Mouse (Mus musculus) spleen, postnatal 10 days (tissue): ENCODE results near the gene Rtn1.

Experiments
- DNase-seq, 2 experiments: peaks; one replicate each; pipeline ENCODE4 v3.0.0; 2021 to 2022; ENCODE audit warnings: low spot score in 2 of 2

Rtn1 gene

GRCm38 (mm10) chr12:72279129-72279875 lies 129.6 kb downstream of the Rtn1 start:
- DNase-seq = no peak

- no peak for DNase-seq
Measured at GRCm38 (mm10) chr12:72273721-72274414, 135.0 kb downstream of the Rtn1 start.

GRCm38 (mm10) chr12:72267614-72268013 lies 141.2 kb downstream of the Rtn1 start:
- DNase-seq = peak in 1 of 2 experiments; percentile 27

DNA sequence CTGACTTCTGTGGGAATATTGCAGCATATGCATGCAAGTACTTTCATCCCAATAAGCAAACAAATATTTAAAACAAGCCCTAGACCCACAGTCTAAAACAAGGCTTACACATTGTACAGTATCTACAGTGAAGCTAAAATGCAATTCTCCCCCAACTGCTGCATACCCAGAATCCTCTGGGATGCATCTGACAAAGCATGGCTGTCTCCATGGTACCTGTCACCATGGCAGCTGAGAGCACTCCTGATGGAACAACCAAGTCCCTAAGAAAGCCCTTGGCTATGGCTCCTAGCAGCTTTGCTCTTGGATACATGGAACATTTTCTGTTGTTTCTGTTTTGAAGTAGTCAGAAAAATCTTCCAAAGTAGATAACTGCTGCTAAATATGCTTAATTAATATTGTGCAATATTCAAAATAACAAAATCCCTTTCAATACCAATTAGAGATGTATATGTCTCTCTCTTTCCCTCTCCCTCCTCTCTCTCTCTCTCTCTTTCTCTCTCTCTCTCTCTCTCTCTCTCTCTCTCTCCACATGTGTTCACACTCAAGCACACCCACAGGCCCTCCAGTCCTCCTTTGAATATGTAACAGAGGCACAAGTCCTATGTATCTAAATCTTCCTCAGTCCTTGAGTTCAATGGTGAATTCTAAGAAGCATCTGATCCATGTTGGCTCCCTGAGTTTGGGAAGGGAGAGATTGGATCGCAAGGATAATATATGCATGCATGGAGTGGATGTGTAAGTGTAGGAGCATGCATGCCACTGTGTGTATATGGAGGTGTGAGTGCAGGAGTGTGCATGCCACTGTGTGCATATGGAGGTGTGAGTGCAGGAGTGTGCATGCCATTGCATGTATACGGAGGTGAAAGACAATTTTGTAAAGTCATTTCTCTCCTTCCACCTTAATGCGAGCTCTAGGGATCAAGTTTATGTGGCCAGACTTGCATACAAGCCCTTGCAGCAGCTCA lies 143.3 kb downstream of the Rtn1 start:
- DNase-seq = no peak

- DNase-seq = no peak
Measured at GRCm38 (mm10) chr12:72263213-72264103, 145.4 kb downstream of the Rtn1 start.

DNA sequence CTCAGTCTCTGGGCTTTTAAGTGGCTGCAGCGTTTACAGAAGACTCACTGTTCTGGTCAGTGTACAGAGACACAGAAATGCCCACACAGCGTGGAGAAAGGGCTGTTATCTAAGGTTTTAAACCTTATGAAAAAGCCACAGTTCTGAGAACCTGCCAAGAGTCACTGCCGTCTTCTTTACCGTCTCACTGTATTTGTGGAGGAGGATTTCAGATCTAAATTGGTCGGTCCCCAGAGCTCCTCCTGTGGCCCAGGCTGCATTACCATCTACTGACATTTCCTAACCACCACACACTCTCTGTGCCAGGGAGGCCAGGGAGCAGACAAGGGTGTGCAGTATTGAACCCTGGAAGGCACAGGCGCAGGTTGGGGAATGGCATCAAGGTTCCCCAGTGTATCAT lies 151.9 kb downstream of the Rtn1 start:
- DNase-seq = no peak

- DNase-seq = no peak
Measured at GRCm38 (mm10) chr12:72253040-72253439, 155.8 kb downstream of the Rtn1 start.

GRCm38 (mm10) chr12:72251890-72252445 lies 156.9 kb downstream of the Rtn1 start:
- DNase-seq = no peak

DNA sequence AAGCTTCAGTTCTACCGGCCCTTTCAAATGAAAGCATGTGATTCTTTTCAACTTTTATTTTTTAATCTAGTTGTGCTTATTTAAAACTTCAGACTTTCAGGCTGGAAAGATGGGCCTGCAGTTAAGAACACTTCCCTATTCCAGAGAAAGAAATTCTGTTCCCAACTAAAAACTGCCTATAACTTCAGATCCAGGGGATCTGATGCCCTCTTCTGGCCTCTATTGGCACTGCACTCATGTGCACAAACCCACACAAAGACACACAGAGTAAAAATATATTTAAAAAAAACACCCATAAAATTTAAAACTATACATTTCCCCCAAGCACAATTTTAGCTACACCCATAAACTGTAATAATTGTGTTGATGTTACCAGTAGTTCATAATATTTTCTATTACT lies 163.9 kb downstream of the Rtn1 start:
- DNase-seq = no peak

DNA sequence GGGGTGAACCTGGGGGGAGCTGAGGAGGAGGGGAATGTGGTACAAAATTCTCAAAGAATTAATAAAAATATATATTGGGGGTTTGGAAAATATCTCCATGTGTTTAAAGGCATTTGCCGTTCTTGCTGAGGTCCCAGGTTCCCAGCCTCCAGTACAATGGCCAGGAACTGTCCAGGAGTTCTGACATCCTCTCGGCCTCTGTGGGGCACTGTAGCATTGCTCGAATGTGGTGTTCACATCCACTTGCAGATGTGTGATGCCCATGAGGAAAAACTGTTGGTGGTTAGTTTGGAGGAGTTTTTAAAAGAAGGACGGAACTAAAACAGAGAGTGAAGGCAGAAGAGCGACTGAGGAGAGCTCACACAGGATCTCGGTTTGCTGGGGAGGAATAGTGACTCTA lies 166.0 kb downstream of the Rtn1 start:
- no peak for DNase-seq

DNA sequence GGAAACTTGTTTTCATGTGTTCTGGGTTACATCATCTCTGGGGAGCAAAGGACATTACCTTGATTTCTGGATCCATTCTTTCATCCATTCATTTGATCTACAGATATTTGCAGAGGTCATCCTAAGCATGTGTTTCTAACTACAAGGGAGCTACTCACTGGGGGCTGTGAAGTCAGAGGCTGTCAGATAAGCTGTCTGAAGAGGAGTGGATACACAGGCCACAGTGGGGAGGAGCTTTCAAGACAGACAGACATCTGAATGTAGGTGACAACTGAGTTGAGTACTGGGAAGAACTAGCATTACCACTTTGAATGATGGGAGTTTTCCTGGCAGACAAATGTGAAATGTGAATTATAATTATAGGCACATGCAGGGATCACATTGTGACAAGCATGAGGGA lies 168.3 kb downstream of the Rtn1 start:
- DNase-seq = no peak

DNA sequence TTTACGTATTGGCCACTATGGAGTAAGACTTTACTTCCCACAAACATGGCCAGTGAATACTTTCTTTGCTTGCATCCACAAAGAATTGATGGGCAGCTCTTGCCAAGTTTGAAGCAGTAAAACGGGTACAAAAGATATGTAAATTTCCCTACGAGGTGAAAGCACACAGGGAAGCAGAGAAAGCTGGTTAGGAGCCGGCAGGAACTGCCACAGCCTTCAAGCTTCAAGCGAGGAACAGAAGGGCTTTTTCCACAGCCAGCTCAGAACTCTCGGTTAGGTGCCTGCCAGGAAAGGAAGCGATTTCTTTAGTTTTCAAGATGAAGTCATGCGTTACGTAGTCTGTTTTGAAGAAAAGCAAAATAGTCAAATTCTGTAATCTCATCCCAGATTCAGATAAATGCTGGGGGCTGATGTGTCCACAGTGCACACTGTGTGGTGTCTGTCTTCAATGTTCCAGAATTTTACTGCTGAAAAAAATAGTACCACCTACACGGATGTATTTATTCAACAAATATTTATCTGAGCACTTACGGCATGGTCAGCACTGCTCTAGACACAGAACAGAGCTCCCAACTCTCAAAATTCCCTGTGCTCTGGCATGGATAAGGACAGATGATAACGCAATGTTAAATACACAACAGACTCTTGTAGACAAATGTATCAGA lies 169.5 kb downstream of the Rtn1 start:
- DNase-seq = no peak

DNA sequence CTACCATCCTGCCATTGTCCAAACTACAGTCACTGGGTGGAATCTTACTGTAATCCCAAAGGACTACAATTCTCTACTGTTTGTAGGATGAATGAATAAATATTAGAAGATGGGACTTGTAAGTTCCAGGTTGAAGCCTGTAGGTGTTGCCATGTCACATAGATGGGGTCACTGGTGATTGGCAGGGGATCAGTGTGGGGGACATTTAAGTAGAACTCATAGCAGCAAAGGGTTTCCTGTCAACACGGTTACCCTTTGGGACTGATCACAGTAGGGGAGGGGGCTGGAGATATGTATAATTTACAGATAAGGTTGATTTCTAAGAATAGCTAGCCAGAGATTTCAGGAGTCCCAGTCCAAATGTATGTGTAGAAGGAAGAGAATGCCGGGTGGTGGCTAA lies 171.6 kb downstream of the Rtn1 start:
- DNase-seq = no peak

DNA sequence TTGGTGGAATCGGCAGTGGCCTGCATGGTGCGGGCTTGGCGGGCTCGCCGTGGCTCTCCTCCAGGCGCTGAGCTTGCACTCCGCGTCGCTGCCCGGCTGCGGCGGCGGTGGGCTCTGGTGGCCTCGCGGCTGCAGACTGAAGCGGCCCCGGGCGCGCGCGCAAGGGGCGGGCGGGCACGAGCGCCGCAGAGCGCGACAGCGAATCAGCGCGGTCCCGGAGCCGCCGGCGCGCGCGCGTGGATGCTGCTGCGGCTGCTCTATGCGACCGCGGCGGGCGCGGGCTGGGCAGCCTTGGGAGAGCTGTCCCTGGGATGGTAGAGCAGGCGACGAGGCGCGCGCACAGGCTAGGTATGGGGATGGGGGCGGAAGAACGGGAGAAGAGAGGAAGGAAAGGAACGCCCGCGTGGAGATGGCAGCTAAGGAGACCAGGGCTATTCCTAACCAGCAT lies 172.3 kb downstream of the Rtn1 start:
- no peak for DNase-seq

GRCm38 (mm10) chr12:72235621-72236351 lies 173.1 kb downstream of the Rtn1 start:
- DNase-seq = no peak

GRCm38 (mm10) chr12:72234966-72235365 lies 173.9 kb downstream of the Rtn1 start:
- no peak for DNase-seq

GRCm38 (mm10) chr12:72234151-72234550 lies 174.7 kb downstream of the Rtn1 start:
- no peak for DNase-seq

GRCm38 (mm10) chr12:72232826-72233790 lies 175.7 kb downstream of the Rtn1 start:
- no peak for DNase-seq
